Mouse (Mus musculus) layer of hippocampus, adult 9-11 months (tissue): ENCODE data around the gene Noxo1.
A peak's percentile ranks its signal among the peaks of the same experiment; 100 is the strongest.
"Not testable (repeated sequence)": the region's sequence is repeated elsewhere in the genome, so short reads cannot be mapped to it uniquely, and the experiment has no call there.

Source experiments
- DNase-seq: peaks from one replicate; pipeline ENCODE4 v3.0.0; 2022

The Noxo1 gene

DNA sequence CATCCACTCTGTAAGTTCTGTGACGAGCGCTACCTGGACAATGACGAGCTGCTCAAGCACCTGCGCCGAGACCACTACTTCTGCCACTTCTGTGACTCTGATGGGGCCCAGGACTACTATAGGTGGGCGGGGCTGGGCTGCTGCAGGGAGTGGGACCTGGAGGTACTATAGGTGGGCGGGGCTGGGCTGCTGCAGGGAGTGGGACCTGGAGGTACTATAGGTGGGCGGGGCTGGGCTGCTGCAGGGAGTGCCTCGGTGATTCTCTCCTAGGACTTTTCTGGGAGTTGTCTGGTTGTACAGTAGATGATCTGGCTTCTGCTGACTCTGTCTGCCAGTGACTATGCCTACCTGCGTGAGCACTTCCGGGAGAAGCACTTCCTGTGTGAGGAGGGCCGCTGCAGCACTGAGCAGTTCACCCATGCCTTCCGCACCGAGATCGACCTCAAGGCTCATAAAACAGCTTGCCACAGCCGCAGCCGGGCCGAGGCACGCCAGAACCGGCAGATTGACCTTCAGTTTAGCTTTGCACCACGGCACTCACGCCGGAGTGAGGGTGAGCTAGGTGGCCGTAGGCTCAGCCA, 18.4 kb upstream of the Noxo1 start:
- DNase-seq: no peak

DNA sequence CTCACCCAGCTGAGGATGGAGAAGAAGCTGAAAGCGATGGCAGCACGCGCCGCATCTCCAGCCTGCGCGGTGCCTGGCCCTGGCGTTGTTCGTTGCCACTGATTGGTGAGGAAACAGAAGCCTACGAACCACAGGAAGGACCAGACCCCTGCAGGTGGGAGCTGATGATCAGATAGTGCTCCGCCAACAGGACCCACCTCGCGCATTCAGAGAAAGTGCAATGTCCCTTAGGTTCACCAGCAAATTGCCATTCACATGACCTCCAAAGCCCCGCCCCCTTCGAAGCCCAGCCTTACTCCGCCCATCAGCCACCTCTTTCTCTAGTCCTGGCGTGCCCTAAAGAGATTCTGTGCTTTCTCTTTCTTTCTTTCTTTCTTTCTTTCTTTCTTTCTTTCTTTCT, 9.5 kb upstream of the Noxo1 start:
- no peak for DNase-seq

- no peak for DNase-seq
Measured at GRCm38 (mm10) chr17:24687146-24687595, 8.9 kb upstream of the Noxo1 start.

DNA sequence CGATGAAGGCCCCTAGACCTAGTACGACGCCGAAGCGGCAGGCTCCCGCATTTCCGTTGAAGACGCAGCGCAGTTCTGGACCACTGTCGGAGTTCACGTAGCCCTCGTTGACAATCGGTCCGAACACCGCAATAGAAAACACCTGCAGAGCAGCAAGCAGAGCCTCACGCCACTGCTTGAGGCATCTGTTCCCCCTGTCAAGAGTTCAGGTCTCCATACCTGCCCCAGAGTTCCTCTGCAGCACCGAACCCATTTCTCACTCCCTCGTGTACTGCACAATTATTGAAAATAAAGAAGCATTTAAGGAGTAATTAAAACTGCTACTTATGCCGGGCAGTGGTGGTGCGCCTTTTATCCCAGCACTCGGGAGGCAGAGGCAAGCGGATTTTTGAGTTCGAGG, 8.4 kb upstream of the Noxo1 start:
- no peak for DNase-seq

GRCm38 (mm10) chr17:24689251-24690081, 6.6 kb upstream of the Noxo1 start, which contains the start of gene Syngr3:
Gene Syngr3, minus strand, starts transcription at chr17:24689955.
- DNase-seq: no peak

GRCm38 (mm10) chr17:24692385-24692784, 3.6 kb upstream of the Noxo1 start:
- no peak for DNase-seq

GRCm38 (mm10) chr17:24695326-24696010, 566 bp upstream of the Noxo1 start:
- DNase-seq: no peak

GRCm38 (mm10) chr17:24697985-24698384, 2.0 kb downstream of the Noxo1 start:
- DNase-seq: no peak

DNA sequence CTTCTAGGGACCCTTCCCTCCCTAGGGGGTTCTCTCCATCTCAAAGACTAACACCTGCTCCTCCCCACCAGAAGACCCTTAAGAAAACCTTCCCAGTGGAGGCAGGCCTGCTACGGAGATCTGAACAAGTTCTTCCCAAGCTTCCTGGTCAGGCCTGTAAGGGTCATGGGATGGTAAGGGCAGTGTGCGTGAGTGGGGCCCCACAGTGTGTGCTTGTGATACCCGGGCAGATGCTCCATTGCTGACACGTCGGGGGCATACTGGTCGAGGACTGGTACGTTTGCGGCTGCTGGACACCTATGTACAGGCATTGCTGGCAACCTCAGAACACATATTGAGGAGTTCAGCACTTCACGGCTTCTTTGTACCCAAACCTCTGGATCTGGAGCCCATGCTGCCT, 2.7 kb downstream of the Noxo1 start:
- DNase-seq: no peak

- no peak for DNase-seq
Measured at GRCm38 (mm10) chr17:24699473-24699872, 3.4 kb downstream of the Noxo1 start.

- DNase-seq: no peak
Measured at GRCm38 (mm10) chr17:24701251-24701650, 5.2 kb downstream of the Noxo1 start.

GRCm38 (mm10) chr17:24705821-24706220, 9.8 kb downstream of the Noxo1 start:
- DNase-seq: peak; percentile 1

GRCm38 (mm10) chr17:24706982-24707800, 11.2 kb downstream of the Noxo1 start, which contains the start of gene Tbl3:
Gene Tbl3, minus strand, starts transcription at chr17:24707660.
- DNase-seq: peak; percentile 94

GRCm38 (mm10) chr17:24707801-24708425, 11.9 kb downstream of the Noxo1 start:
- no peak for DNase-seq

DNA sequence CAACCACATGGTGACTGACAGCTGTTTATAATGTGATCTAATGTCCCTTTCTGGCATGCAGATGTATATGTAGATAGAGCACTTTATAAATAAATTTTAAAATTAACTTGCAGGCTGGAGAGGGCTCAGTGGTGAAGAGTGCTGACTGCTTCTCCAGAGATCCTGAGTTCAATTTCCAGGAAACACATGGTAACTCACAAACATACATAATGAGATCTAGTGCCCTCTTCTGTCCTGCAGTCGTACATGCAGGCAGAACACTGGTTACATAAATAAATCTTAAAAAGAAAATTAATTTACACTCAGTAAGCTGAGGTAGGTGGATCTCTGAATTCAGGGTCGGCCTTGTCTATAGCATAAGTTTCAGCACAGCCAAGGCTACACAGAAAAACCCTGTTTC, 12.6 kb downstream of the Noxo1 start:
- no peak for DNase-seq

GRCm38 (mm10) chr17:24715556-24715955, 19.5 kb downstream of the Noxo1 start:
- no peak for DNase-seq

DNA sequence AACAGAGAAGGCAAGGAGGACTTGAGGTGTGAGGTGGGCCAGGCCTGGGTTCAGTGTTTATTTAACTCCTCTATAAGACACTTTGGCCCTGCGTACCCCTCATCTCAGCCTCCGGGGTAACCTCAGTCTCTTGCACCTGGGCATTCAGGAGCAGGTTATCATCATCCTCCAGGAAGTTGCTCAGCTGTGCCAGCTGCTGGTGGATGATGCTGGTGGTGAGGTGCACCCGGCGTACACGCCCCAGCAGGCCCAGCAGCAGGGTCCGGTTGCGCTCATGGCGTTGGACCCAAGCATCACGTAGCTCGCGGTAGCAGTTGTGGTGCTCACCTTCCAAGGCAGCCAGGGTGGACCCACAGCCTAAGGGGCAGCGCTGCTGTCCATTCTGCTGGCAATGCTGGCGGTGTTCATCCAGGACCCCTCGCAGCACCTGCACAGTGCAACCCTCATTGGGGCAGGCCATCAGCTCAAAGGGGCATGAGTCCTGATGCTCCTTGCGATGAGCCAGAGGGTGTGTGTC, 20.2 kb downstream of the Noxo1 start:
- no peak for DNase-seq

- no peak for DNase-seq
Measured at GRCm38 (mm10) chr17:24717943-24718342, 21.9 kb downstream of the Noxo1 start, which contains the start of the genes Rnf151 and Rps2. Gene Rnf151, minus strand, starts transcription at chr17:24718063. Gene Rps2, plus strand, starts transcription at chr17:24718116.

DNA sequence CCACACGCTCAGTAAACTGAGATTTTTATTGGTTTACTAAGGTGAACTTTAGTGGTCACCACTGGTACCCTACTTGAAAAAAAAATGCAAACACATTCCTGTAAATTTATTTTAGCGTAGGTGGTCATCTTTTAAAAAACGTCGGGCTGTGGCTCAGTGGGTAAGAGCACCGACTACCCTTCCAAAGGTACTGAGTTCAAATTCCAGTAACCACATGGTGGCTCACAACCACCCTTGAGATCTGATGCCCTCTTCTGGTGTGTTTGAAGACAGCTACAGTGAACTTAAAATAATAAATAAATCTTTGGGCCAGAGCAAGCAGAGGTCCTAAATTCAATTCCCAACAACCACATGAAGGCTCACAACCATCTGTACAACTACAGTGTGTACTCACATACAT, 22.9 kb downstream of the Noxo1 start:
- DNase-seq: not testable (repeated sequence)

- peak; percentile 99 for DNase-seq
Measured at GRCm38 (mm10) chr17:24719494-24720222, 23.6 kb downstream of the Noxo1 start.

DNA sequence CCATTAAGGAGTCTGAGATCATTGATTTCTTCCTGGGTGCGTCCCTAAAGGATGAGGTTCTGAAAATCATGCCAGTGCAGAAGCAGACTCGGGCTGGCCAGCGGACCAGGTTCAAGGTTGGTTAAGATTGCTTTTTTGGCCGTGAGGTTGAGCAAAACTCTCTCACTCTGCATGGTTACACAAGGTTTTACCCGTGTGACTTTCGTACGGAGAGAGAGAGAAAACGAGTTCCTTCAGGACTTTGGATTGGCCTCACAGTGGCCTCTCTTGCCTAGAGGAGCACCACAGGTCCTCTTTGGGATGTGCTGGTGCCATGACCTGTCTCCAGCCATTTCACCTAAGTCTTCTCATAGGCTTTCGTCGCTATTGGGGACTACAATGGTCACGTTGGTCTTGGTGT, 24.6 kb downstream of the Noxo1 start:
- DNase-seq: not testable (repeated sequence)
